Mouse (Mus musculus) limb, embryonic 14.5 days (tissue): ENCODE results near the gene Rab44. TPM values are rescaled to one million over a fixed set of nuclear protein-coding genes. Genes with fewer than 3 reads are reported as not detected.
A peak's percentile ranks its signal among the peaks of the same experiment; 100 is the strongest.

Source experiments
- ATAC-seq: fragments of 200-750 bp; cut with Nextera tagmentation; 2 replicates; pipeline ENCODE4 v1.8.0; 2017; ENCODE audit warnings: low read depth, moderate number of reproducible peaks, moderate TSS enrichment; ENCODE audit not compliant: low FRiP score
- DNase-seq: peaks from one replicate; pipeline ENCODE4 v3.0.0-alpha.2; 2015; ENCODE audit warnings: low spot score
- H3K27ac ChIP-seq: fragments of 300-500 bp; sonication (generic); replicated peaks from 2 replicates; pipeline ENCODE4 v1.5.1; 2014; ENCODE audit warnings: low read depth, mild to moderate bottlenecking, low read length, moderate library complexity, mixed read lengths
- H3K27me3 ChIP-seq: fragments of 300-500 bp; sonication (generic); 2 replicates; pipeline ENCODE4 v1.6.1; 2014; ENCODE audit warnings: low read length, mixed read lengths; ENCODE audit not compliant: control insufficient read depth, insufficient read depth
- H3K36me3 ChIP-seq: fragments of 300-500 bp; sonication (generic); 2 replicates; pipeline ENCODE4 v1.6.1; 2014; ENCODE audit warnings: mild to moderate bottlenecking, low read length, moderate library complexity, mixed read lengths; ENCODE audit not compliant: control insufficient read depth, insufficient read depth
- H3K4me1 ChIP-seq: fragments of 300-500 bp; sonication (generic); 2 replicates; pipeline ENCODE4 v1.6.1; 2014; ENCODE audit warnings: antibody characterized with exemption, low read length, mixed read lengths; ENCODE audit not compliant: control insufficient read depth, insufficient read depth
- H3K4me2 ChIP-seq: fragments of 300-500 bp; sonication (generic); replicated peaks from 2 replicates; pipeline ENCODE4 v1.6.1; 2014; ENCODE audit warnings: low read depth, mild to moderate bottlenecking, low read length, moderate library complexity; ENCODE audit not compliant: severe bottlenecking
- H3K4me3 ChIP-seq: fragments of 300-500 bp; sonication (generic); replicated peaks from 2 replicates; pipeline ENCODE4 v1.5.1; 2014; ENCODE audit warnings: low read length
- H3K9ac ChIP-seq: fragments of 300-500 bp; sonication (generic); 2 replicates; pipeline ENCODE4 v1.6.1; 2014; ENCODE audit warnings: mild to moderate bottlenecking, low read depth, low read length, moderate library complexity; ENCODE audit not compliant: severe bottlenecking
- H3K9me3 ChIP-seq: fragments of 300-500 bp; sonication (generic); 2 replicates; pipeline ENCODE4 v1.6.1; 2016; ENCODE audit warnings: low read length; ENCODE audit not compliant: control insufficient read depth
- POLR2A ChIP-seq: fragments of 200-500 bp; IDR thresholded peaks from 2 replicates; pipeline ENCODE4 v1.8.0; 2012; ENCODE audit warnings: inconsistent platforms, mild to moderate bottlenecking, moderate library complexity, borderline replicate concordance; ENCODE audit not compliant: insufficient read depth, insufficient read length; ENCODE audit errors: extremely low read depth
- WGBS: fragments of 180-500 bp; shearing (Covaris S2); extraction: QIAGEN DNeasy Blood & Tissue Kit; methylation state at CpG from one replicate; pipeline ENCODE4 v1.1.7; 2014; 5-methylcytosine and 5-hydroxymethylcytosine counted together
- polyA plus RNA-seq, 2 experiments: library from polyadenylated mRNA; depleted of rRNA in 1 of 2; stranded (reverse) in 1 of 2; unstranded in 1 of 2; fragments of >200 nt; fragmentation: Nextera tagmentation in 1 of 2; extraction: Ambion mirVana in 1 of 2; gene quantifications; 2 replicates each; pipeline versions ENCODE4 v1.2.1 to v1.2.3; 2012 to 2014

Rab44 gene
- polyA plus RNA-seq, 2 experiments = 1.5 to 2.8 TPM

- Histone ChIP-seq H3K4me2 (no peak overlapping the region), H3K4me1 (no peaks in the 10 kb centered on the region), H3K9me3 (no peaks in the 10 kb centered on the region), H3K9ac (no peak overlapping the region), H3K27ac (no peak overlapping the region), H3K36me3 (no peaks in the 10 kb centered on the region), H3K27me3 (no peaks in the 10 kb centered on the region), H3K4me3 (no peak overlapping the region)
- 11% methylated on average over 5 of the region's 5 CpGs for WGBS
- no peak for TF ChIP-seq POLR2A
- peak; percentile 72 for DNase-seq
- ATAC-seq = peak; percentile 73
These were observed 4.1 kb downstream of the Rab44 start for GRCm38 (mm10) chr17:29118057-29118456.

GRCm38 (mm10) chr17:29120666-29121065 is 6.7 kb downstream of the Rab44 start:
- Histone ChIP-seq H3K4me3 (no peak overlapping the region), H3K27ac (no peak overlapping the region), H3K4me1 (peaks cover 8% of the 10 kb centered on the region; the same call in 1 of the 2 replicates), H3K4me2 (no peak overlapping the region), H3K27me3 (no peaks in the 10 kb centered on the region), H3K9ac (no peak overlapping the region), H3K36me3 (no peaks in the 10 kb centered on the region), H3K9me3 (no peaks in the 10 kb centered on the region)
- 62% methylated on average over 12 of the region's 12 CpGs for WGBS
- TF ChIP-seq POLR2A = no peak
- ATAC-seq = no peak
- DNase-seq = no peak

GRCm38 (mm10) chr17:29122817-29123216 is 8.9 kb downstream of the Rab44 start:
- TF ChIP-seq POLR2A = no peak
- Histone ChIP-seq H3K4me2 (no peak overlapping the region), H3K36me3 (no peaks in the 10 kb centered on the region), H3K9ac (no peak overlapping the region), H3K27me3 (no peaks in the 10 kb centered on the region), H3K9me3 (no peaks in the 10 kb centered on the region), H3K27ac (no peak overlapping the region), H3K4me3 (no peak overlapping the region), H3K4me1 (peaks cover 8% of the 10 kb centered on the region; the same call in 1 of the 2 replicates)
- ATAC-seq (no peak), DNase-seq (peak; percentile 62)
- 62% methylated on average over 6 of the region's 6 CpGs for WGBS

GRCm38 (mm10) chr17:29123578-29124174 is 9.7 kb downstream of the Rab44 start:
- WGBS = 53% methylated on average over 6 of the region's 6 CpGs
- Histone ChIP-seq H3K4me3 (no peak overlapping the region), H3K9me3 (no peaks in the 10 kb centered on the region), H3K4me1 (peaks cover 8% of the 10 kb centered on the region; the same call in 1 of the 2 replicates), H3K27ac (no peak overlapping the region), H3K36me3 (no peaks in the 10 kb centered on the region), H3K4me2 (no peak overlapping the region), H3K9ac (no peak overlapping the region), H3K27me3 (no peaks in the 10 kb centered on the region)
- ATAC-seq (peak; percentile 12; the same call in 1 of the 2 replicates), DNase-seq (peak; percentile 28)
- TF ChIP-seq POLR2A = no peak

GRCm38 (mm10) chr17:29126561-29126960 is 12.6 kb downstream of the Rab44 start:
- no peak for ATAC-seq
- Histone ChIP-seq H3K27me3 (no peaks in the 10 kb centered on the region), H3K4me1 (peaks cover 8% of the 10 kb centered on the region; the same call in 1 of the 2 replicates), H3K36me3 (no peaks in the 10 kb centered on the region), H3K27ac (no peak overlapping the region), H3K9ac (no peak overlapping the region), H3K4me2 (no peak overlapping the region), H3K9me3 (no peaks in the 10 kb centered on the region), H3K4me3 (no peak overlapping the region)
- 86% methylated on average over 3 of the region's 3 CpGs for WGBS
- DNase-seq = no peak
- no peak for TF ChIP-seq POLR2A
